Mouse (Mus musculus) small intestine, adult 2 months (tissue): ENCODE measurements around the gene Cmtm3.

ENCODE experiments used
- CTCF ChIP-seq: fragments of 200-500 bp; IDR thresholded peaks from 2 replicates; pipeline ENCODE4 v1.5.1; 2012; ENCODE audit warnings: low read depth, mild to moderate bottlenecking, control low read depth, inconsistent platforms, low read length, moderate library complexity, mixed read lengths; ENCODE audit not compliant: insufficient replicate concordance, insufficient read length; ENCODE audit errors: extremely low read depth
- POLR2A ChIP-seq: fragments of 200-500 bp; IDR thresholded peaks from 2 replicates; pipeline ENCODE4 v1.6.1; 2012; ENCODE audit warnings: low read depth, mild to moderate bottlenecking, control low read depth, inconsistent platforms, low read length, moderate library complexity

GRCm38 (mm10) chr8:104379301-104379836, 40.2 kb downstream of the Cmtm3 start:
- TF ChIP-seq POLR2A: no peak
- TF ChIP-seq CTCF: no peak
